Mouse (Mus musculus) forebrain, embryonic 13.5 days (tissue): Measurements from ENCODE around the gene Gadd45b. TPM values are rescaled to one million over a fixed set of nuclear protein-coding genes. Genes with fewer than 3 reads are reported as not detected.

Experiments used
- ATAC-seq: fragments of 200-750 bp; cut with Nextera tagmentation; 2 replicates; pipeline ENCODE4 v1.8.0; 2017
- H3K27ac ChIP-seq: fragments of 300-500 bp; sonication (generic); 2 replicates; pipeline ENCODE4 v1.5.1; 2015; ENCODE audit warnings: inconsistent platforms, mild to moderate bottlenecking, moderate library complexity
- H3K27me3 ChIP-seq: fragments of 300-500 bp; sonication (generic); 2 replicates; pipeline ENCODE4 v1.6.1; 2015; ENCODE audit warnings: mild to moderate bottlenecking, inconsistent platforms
- H3K36me3 ChIP-seq: fragments of 300-500 bp; sonication (generic); 2 replicates; pipeline ENCODE4 v1.6.1; 2015; ENCODE audit warnings: mild to moderate bottlenecking, inconsistent platforms; ENCODE audit not compliant: poor library complexity, severe bottlenecking
- H3K4me1 ChIP-seq: fragments of 300-500 bp; sonication (generic); 2 replicates; pipeline ENCODE4 v1.6.1; 2015; ENCODE audit warnings: inconsistent platforms
- H3K4me2 ChIP-seq: fragments of 300-500 bp; sonication (generic); 2 replicates; pipeline ENCODE4 v1.6.1; 2015; ENCODE audit warnings: inconsistent platforms, mild to moderate bottlenecking, moderate library complexity
- H3K4me3 ChIP-seq: fragments of 300-500 bp; sonication (generic); 2 replicates; pipeline ENCODE4 v1.5.1; 2015; ENCODE audit warnings: mild to moderate bottlenecking, inconsistent platforms
- H3K9ac ChIP-seq: fragments of 300-500 bp; sonication (generic); 2 replicates; pipeline ENCODE4 v1.6.1; 2015; ENCODE audit warnings: mild to moderate bottlenecking, inconsistent platforms
- H3K9me3 ChIP-seq: fragments of 300-500 bp; sonication (generic); replicated peaks from 2 replicates; pipeline ENCODE4 v1.6.1; 2016; ENCODE audit warnings: inconsistent platforms
- WGBS: fragments of 180-500 bp; shearing (Covaris S2); methylation state at CpG from one replicate; pipeline ENCODE4 v1.1.7; 2015; 5-methylcytosine and 5-hydroxymethylcytosine counted together
- polyA plus RNA-seq: library from polyadenylated mRNA; unstranded; fragments of >200 nt; fragmentation: Nextera tagmentation; extraction: Ambion mirVana; gene quantifications from 2 replicates; pipeline ENCODE4 v1.2.1, GENCODE M21; 2015

Gene Gadd45b
- polyA plus RNA-seq, 1 experiment from 2014 or later: 4.9 TPM

GRCm38 (mm10) chr10:80966296-80966695 is 36.4 kb downstream of the Gadd45b start:
- Histone ChIP-seq H3K4me2 (no peak overlapping the region), H3K9ac (no peak overlapping the region)

GRCm38 (mm10) chr10:80967101-80967656 is 37.3 kb downstream of the Gadd45b start:
- WGBS: 75% methylated on average over 3 of the region's 3 CpGs
- no peaks in the 10 kb centered on the region for H3K36me3 ChIP-seq

More at GRCm38 (mm10) chr10:80966296-80966695, 36.4 kb downstream of the Gadd45b start:
- peaks cover 12% of the 10 kb centered on the region for H3K4me1 ChIP-seq
- H3K27me3 ChIP-seq: no peaks in the 10 kb centered on the region
- no peak overlapping the region for H3K4me3 ChIP-seq
- 63% methylated on average over 12 of the region's 12 CpGs for WGBS
- no peaks in the 10 kb centered on the region for H3K36me3 ChIP-seq
- H3K9me3 ChIP-seq: no peaks in the 10 kb centered on the region
- no peak overlapping the region for H3K27ac ChIP-seq
- ATAC-seq: no peak

GRCm38 (mm10) chr10:80968106-80968505 is 38.2 kb downstream of the Gadd45b start:
- no peaks in the 10 kb centered on the region for H3K9me3 ChIP-seq
- H3K4me3 ChIP-seq: no peak overlapping the region
- no peak overlapping the region for H3K27ac ChIP-seq
- peaks cover 18% of the 10 kb centered on the region for H3K4me1 ChIP-seq
- H3K9ac ChIP-seq: no peak overlapping the region
- ATAC-seq: no peak
- no peaks in the 10 kb centered on the region for H3K27me3 ChIP-seq
- no peaks in the 10 kb centered on the region for H3K36me3 ChIP-seq
- 93% methylated on average over 4 of the region's 4 CpGs for WGBS
- no peak overlapping the region for H3K4me2 ChIP-seq

More at GRCm38 (mm10) chr10:80967101-80967656, 37.3 kb downstream of the Gadd45b start:
- H3K4me2 ChIP-seq: no peak overlapping the region
- no peak overlapping the region for H3K4me3 ChIP-seq
- H3K9me3 ChIP-seq: no peaks in the 10 kb centered on the region
- no peaks in the 10 kb centered on the region for H3K27me3 ChIP-seq
- H3K27ac ChIP-seq: no peak overlapping the region; the same call in 1 of the 2 replicates
- no peak overlapping the region for H3K9ac ChIP-seq
- peaks cover 11% of the 10 kb centered on the region for H3K4me1 ChIP-seq
- no peak for ATAC-seq

- 83% methylated on average over 3 of the region's 3 CpGs for WGBS
- no peak overlapping the region for H3K4me2 ChIP-seq
- H3K27me3 ChIP-seq: no peaks in the 10 kb centered on the region
- no peak overlapping the region for H3K27ac ChIP-seq
- H3K9ac ChIP-seq: no peak overlapping the region
- no peak overlapping the region for H3K4me3 ChIP-seq
- no peaks in the 10 kb centered on the region for H3K9me3 ChIP-seq
- ATAC-seq: no peak
- peaks cover 15% of the 10 kb centered on the region for H3K4me1 ChIP-seq
- no peaks in the 10 kb centered on the region for H3K36me3 ChIP-seq
Observed at GRCm38 (mm10) chr10:80969298-80969697, 39.4 kb downstream of the Gadd45b start.

DNA sequence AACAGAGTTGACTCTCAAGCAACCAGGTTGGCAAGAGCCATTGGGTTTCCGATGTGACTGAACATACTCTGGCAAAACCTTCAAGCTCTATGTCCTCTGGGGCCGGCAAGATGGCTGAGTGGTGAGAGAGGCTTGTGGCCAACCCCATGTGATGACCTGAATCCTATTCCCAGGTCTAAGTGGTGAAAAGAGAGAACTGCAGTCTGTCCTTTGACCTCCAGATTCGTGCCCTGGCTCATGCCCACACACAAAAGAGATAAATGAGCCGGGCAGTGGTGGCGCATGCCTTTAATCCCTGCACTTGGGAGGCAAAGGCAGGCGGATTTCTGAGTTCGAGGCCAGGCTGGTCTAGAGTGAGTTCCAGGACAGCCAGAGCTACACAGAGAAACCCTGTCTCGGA is 40.3 kb downstream of the Gadd45b start:
- Histone ChIP-seq H3K9ac (no peak overlapping the region), H3K4me3 (no peak overlapping the region), H3K27me3 (no peaks in the 10 kb centered on the region), H3K9me3 (no peaks in the 10 kb centered on the region), H3K36me3 (no peaks in the 10 kb centered on the region), H3K27ac (no peak overlapping the region), H3K4me2 (no peak overlapping the region), H3K4me1 (peaks cover 15% of the 10 kb centered on the region)
- ATAC-seq: no peak
- 86% methylated on average over 8 of the region's 8 CpGs for WGBS

DNA sequence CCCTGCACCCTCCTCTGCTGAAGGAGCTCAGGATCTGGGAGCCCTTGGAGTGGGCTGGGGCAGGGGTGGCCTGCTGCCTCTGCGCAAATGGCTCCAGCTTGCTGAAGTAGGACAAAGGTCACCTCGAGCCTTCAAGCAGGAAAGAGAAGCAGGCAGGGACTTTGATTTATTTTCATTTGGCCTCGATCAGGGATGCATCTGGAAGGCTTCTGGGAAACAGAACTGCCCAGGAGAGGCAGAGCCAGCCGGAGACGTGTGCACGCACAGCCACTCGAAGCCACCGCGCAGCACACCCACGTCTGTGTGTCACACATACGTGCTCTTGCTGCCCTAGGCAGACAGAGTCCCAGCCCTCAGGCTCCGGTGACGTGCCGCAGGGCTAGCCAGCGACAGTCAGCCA is 41.7 kb downstream of the Gadd45b start:
- no peak overlapping the region for H3K9ac ChIP-seq
- ATAC-seq: no peak
- peaks cover 15% of the 10 kb centered on the region for H3K4me1 ChIP-seq
- 84% methylated on average over 15 of the region's 15 CpGs for WGBS
- H3K27ac ChIP-seq: no peak overlapping the region
- no peak overlapping the region for H3K4me2 ChIP-seq
- H3K27me3 ChIP-seq: no peaks in the 10 kb centered on the region
- no peaks in the 10 kb centered on the region for H3K9me3 ChIP-seq
- no peak overlapping the region for H3K4me3 ChIP-seq
- no peaks in the 10 kb centered on the region for H3K36me3 ChIP-seq

DNA sequence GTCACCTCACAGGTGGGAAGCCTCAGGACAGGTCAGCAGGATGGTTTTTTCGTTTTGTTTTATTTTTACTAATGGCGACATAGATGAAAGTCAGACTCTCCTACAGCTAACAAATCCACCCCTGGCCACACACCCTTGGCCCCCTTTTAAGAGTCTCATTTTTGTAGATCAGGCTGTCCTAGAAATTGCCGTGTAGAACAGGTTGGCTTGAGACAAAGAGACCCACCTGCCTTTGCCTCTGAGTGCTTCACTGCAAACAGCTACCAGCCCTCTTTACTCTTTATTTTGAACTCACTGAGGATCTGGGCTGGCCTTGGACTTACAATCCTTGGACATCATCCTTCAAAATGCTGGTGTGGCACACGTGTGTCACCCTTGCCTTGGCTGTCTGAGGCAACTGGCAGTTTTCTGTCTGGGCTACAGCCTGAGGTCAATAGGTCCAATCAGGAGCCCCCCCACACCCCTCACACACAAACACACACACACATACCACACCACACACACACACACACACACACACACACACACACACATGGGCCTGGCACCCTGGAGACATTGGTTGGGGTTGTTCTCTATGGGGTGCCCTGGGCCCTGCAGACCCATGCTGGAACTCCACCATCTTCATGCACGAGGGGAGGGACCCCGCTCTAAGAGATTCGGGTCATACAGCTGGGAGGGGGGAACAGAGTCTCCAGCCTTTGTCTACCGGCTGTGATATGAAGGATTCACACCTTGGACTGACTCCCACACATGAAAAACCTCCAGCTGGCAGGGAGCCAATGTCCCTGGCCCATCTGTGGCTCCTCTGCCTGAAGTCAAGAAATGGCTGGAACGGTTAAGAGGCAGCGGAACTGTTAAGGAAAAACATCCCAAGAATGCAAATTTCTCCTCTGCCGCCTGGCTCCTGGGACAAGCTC is 42.5 kb downstream of the Gadd45b start:
- Histone ChIP-seq H3K4me2 (no peak overlapping the region), H3K9ac (no peak overlapping the region), H3K27me3 (no peaks in the 10 kb centered on the region), H3K4me3 (no peak overlapping the region), H3K4me1 (peaks cover 9% of the 10 kb centered on the region), H3K36me3 (no peaks in the 10 kb centered on the region), H3K27ac (no peak overlapping the region; the same call in 1 of the 2 replicates), H3K9me3 (no peaks in the 10 kb centered on the region)
- WGBS: 58% methylated on average over 11 of the region's 11 CpGs
- no peak for ATAC-seq

- Histone ChIP-seq H3K9me3 (no peaks in the 10 kb centered on the region), H3K4me1 (peaks cover 8% of the 10 kb centered on the region), H3K4me3 (no peak overlapping the region), H3K4me2 (no peak overlapping the region), H3K36me3 (no peaks in the 10 kb centered on the region), H3K9ac (no peak overlapping the region), H3K27me3 (no peaks in the 10 kb centered on the region), H3K27ac (no peak overlapping the region)
- no peak for ATAC-seq
- 85% methylated on average over 1 of the region's 1 CpGs for WGBS
Observed at GRCm38 (mm10) chr10:80973722-80974121, 43.8 kb downstream of the Gadd45b start.

- no peak overlapping the region for H3K4me3 ChIP-seq
- no peak for ATAC-seq
- no peaks in the 10 kb centered on the region for H3K9me3 ChIP-seq
- no peak overlapping the region for H3K27ac ChIP-seq
- no peaks in the 10 kb centered on the region for H3K27me3 ChIP-seq
- peaks cover 8% of the 10 kb centered on the region for H3K4me1 ChIP-seq
- H3K4me2 ChIP-seq: no peak overlapping the region
- 90% methylated on average over 11 of the region's 11 CpGs for WGBS
- no peaks in the 10 kb centered on the region for H3K36me3 ChIP-seq
- H3K9ac ChIP-seq: no peak overlapping the region
Observed at GRCm38 (mm10) chr10:80975478-80975877, 45.6 kb downstream of the Gadd45b start.

- Histone ChIP-seq H3K9me3 (no peaks in the 10 kb centered on the region), H3K27me3 (peaks cover 36% of the 10 kb centered on the region)
Observed at GRCm38 (mm10) chr10:80981564-80982112, 51.8 kb downstream of the Gadd45b start.

More at GRCm38 (mm10) chr10:80981564-80982112, 51.8 kb downstream of the Gadd45b start:
- Histone ChIP-seq H3K4me2 (no peak overlapping the region), H3K4me3 (no peak overlapping the region), H3K27ac (no peak overlapping the region), H3K9ac (0 out of 2 replicates have a peak overlapping the region, but pooled peaks have one; percentile 5), H3K4me1 (peaks cover 7% of the 10 kb centered on the region), H3K36me3 (no peaks in the 10 kb centered on the region)
- WGBS: 63% methylated on average over 7 of the region's 7 CpGs
- ATAC-seq: no peak
